Mouse (Mus musculus): ENCODE results near the gene Meis3.

Gene Meis3

DNA sequence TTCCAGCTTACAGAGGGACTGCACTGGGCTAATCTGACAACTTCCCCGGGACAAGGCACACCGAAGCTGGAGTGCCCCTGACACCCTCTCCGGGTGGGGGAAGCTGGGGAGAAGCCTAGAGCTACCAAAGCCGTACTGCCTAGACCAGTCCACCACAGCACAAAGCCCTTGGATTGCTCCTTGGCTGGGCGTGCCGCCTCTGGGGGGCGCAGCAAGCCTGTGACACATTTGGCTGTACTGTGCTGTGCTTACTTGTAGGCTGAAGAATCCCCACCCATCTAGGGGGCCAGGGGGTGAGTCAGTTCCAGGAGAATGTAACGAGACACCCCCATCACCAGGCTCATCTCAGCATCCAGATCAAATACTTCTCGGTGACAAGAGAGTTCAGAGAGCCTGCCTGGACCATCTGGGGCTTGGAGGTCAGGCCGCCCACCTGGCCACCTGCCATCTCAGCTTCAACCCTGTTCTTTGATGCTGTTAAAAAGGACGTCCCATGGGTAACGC lies 36.0 kb downstream of the Meis3 start:
- no peak for DNase-seq (ENCODE audit: low spot score)

DNA sequence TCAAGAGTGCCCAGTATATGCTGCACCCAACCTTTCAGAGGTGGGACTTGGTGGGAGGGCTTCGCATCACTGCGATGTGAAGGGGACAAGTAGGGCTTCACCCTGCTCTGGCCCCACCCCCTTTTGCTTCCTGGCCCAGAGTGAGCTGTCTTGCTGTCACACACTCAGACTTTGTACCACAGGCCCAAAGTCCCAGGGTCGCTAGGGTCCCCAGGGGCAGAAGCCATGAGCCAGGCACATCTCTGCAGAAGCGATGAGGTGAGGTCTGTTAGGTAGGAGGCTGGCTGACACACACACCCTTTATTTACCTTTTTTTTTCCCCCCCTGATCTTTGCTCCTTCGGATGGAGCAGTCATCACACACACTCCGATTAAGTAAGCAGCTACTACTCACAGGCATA lies 38.3 kb downstream of the Meis3 start:
- no peak for DNase-seq (ENCODE audit: low spot score)

DNA sequence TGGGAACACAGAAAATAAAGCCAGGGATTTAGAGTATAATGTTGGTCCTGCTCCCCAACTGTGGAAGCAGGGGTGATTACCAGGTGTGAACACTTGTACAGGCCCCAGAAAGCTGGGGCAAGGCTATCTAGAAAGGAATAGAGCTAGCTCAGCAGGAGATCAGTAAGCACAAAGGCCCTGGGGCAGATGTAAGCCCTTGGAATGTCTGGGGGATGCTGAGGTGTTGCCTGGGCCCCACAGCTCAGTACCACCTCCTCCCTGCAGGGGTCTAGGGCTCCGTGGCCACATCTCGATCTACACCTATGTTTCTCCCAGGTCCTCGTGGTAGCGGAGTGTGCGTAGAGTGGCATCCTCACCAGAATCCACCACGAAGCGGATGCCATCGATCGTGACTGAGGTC lies 39.1 kb downstream of the Meis3 start:
- DNase-seq (ENCODE audit: low spot score): no peak

- DNase-seq (ENCODE audit: low spot score): peak; percentile 93
Measured at GRCm38 (mm10) chr7:16221582-16222272, 46.8 kb downstream of the Meis3 start, which contains the start of gene Dhx34. Gene Dhx34, minus strand, starts transcription at chr7:16222037.

DNA sequence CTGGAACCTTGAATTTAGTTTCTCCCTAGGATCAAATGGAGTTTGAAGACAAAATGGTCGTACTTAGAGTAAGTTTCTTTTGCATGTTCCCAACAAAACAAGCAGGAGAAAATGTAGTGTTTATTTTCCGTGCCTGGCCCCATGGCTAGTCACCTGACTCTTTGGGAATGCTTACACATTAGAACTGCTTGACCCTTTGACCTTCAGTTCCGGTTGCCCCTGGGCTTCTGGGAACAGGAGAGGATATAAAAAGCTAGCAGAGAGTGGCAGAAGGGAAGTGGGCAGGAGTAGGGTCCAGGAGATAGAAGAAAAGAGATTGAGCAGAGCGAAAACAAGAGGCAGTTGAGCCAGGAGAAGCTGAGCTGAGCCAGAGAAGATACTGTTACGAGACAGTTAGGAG lies 55.0 kb downstream of the Meis3 start:
- no peak for DNase-seq (ENCODE audit: low spot score)
